Comparison of ENCODE assay signal across 24 mouse cellular contexts in genomic region chr4:22914886-22915285, GRCm38 (mm10).
DNase-seq lines count a peak whose midpoint lies in the region; ATAC-seq lines count a peak whose summit lies in the region.
"Had no signal": no experiment of that assay in that cellular context is flagged by ENCODE, and none has a peak within 500 bp of the region (broad histone marks: within the 10 kb centered on the region; RNA-seq: fewer than 3 reads in every experiment).

No protein-coding gene starts in this region.

- H3K27me3 ChIP-seq in midbrain, embryonic 14.5 days (ENCODE audit: control insufficient read depth, insufficient read depth, low read length): no peaks in the 10 kb centered on the region
- H3K27me3 ChIP-seq in midbrain, embryonic 16.5 days (ENCODE audit: control insufficient read depth, insufficient read depth, low read depth, low read length): no peaks in the 10 kb centered on the region
- H3K27me3 ChIP-seq: heart, embryonic 13.5 days; liver, embryonic 13.5 days; lung, embryonic 15.5 days had no signal

- peak; percentile 3 for DNase-seq in cerebellum, postnatal 14 days
- no peak for DNase-seq in cerebellum, postnatal 4 days (ENCODE audit: low spot score in 2 of 2)
- peak; percentile 16 for DNase-seq in heart, adult 8-10 months (ENCODE audit: low spot score)
- DNase-seq in heart, postnatal 25 days (ENCODE audit: low spot score): no peak
- DNase-seq in midbrain, embryonic 14.5 days: peak; percentile 19
- peak; percentile 13 to 22 for DNase-seq in frontal cortex, postnatal 14 days (ENCODE audit: low spot score in 2 of 2)
- DNase-seq in ovary, postnatal 36 days (ENCODE audit: low spot score): no peak
- DNase-seq: adrenal gland, adult 8-10 months; cerebellum, adult 8-10 months; heart, postnatal 36 days; kidney, adult 18-20 months; layer of hippocampus, adult 9-11 months; liver, embryonic 13.5 days; lung, postnatal 4 days; thymus, adult 18-20 months; thymus, postnatal 36 days had no signal

- peaks cover 11% of the 10 kb centered on the region for H3K9me3 ChIP-seq in midbrain, embryonic 14.5 days (ENCODE audit: control insufficient read depth, low read length)
- H3K9me3 ChIP-seq in midbrain, embryonic 16.5 days (replicated peaks; ENCODE audit: control insufficient read depth, low read length, poor library complexity, severe bottlenecking): peaks cover 4% of the 10 kb centered on the region
- H3K9me3 ChIP-seq: forebrain, embryonic 10.5 days; heart, embryonic 13.5 days; liver, embryonic 13.5 days; lung, embryonic 15.5 days had no signal

- whole genome bisulfite sequencing in midbrain, embryonic 14.5 days: 34% methylated on average over 5 of the region's 5 CpGs
- WGBS in midbrain, embryonic 16.5 days: 39% methylated on average over 5 of the region's 5 CpGs

- H3K4me3 ChIP-seq in midbrain, embryonic 14.5 days (replicated peaks; ENCODE audit: low read depth, low read length): no peak overlapping the region
- no peak overlapping the region for H3K4me3 ChIP-seq in midbrain, embryonic 16.5 days (ENCODE audit: low read depth, low read length)
- H3K4me3 ChIP-seq: forebrain, embryonic 10.5 days; heart, embryonic 13.5 days; liver, embryonic 13.5 days; lung, embryonic 15.5 days had no signal

- no peaks in the 10 kb centered on the region for H3K4me1 ChIP-seq in midbrain, embryonic 14.5 days (ENCODE audit: control insufficient read depth, insufficient read depth, low read length)
- H3K4me1 ChIP-seq in midbrain, embryonic 16.5 days (ENCODE audit: control insufficient read depth, insufficient read depth, low read length): no peaks in the 10 kb centered on the region
- H3K4me1 ChIP-seq: forebrain, embryonic 10.5 days; liver, embryonic 13.5 days; lung, embryonic 15.5 days had no signal

- H3K4me2 ChIP-seq in midbrain, embryonic 14.5 days (ENCODE audit: low read length): no peak overlapping the region
- H3K4me2 ChIP-seq in midbrain, embryonic 16.5 days (ENCODE audit: low read length): no peak overlapping the region
- H3K4me2 ChIP-seq: heart, embryonic 13.5 days; hindbrain, embryonic 14.5 days; liver, embryonic 13.5 days; lung, embryonic 15.5 days had no signal

- no peak overlapping the region for H3K9ac ChIP-seq in midbrain, embryonic 14.5 days (replicated peaks; ENCODE audit: low read length)
- no peak overlapping the region for H3K9ac ChIP-seq in midbrain, embryonic 16.5 days (ENCODE audit: low read depth, low read length)
- H3K9ac ChIP-seq: heart, embryonic 13.5 days; hindbrain, embryonic 14.5 days; liver, embryonic 13.5 days; lung, embryonic 15.5 days had no signal

- ATAC-seq in midbrain, embryonic 14.5 days (ENCODE audit: low FRiP score, low TSS enrichment): no peak
- ATAC-seq in midbrain, embryonic 16.5 days: no peak
- ATAC-seq: activated CD4-positive, CD25-positive, alpha-beta regulatory T cell, adult 4 months; forebrain, embryonic 16.5 days; inflammation-experienced regulatory T-cells, adult 6 months had no signal

- H3K36me3 ChIP-seq in midbrain, embryonic 14.5 days (ENCODE audit: control insufficient read depth, insufficient read depth, low read length): no peaks in the 10 kb centered on the region
- peaks cover 2% of the 10 kb centered on the region; the same call in 1 of the 2 replicates for H3K36me3 ChIP-seq in midbrain, embryonic 16.5 days (ENCODE audit: control insufficient read depth, insufficient read depth, low read length)
- H3K36me3 ChIP-seq: forebrain, embryonic 10.5 days; heart, embryonic 13.5 days; liver, embryonic 13.5 days; lung, embryonic 15.5 days had no signal

- intact Hi-C loops in heart, postnatal 25 days (cut with DNase I): no loop called here

- no peak overlapping the region for H3K27ac ChIP-seq in midbrain, embryonic 14.5 days (replicated peaks; ENCODE audit: low read depth, low read length)
- H3K27ac ChIP-seq in midbrain, embryonic 16.5 days (ENCODE audit: low read length): no peak overlapping the region
- H3K27ac ChIP-seq: forebrain, embryonic 10.5 days; heart, embryonic 13.5 days; hindbrain, embryonic 14.5 days; liver, embryonic 13.5 days; lung, embryonic 15.5 days had no signal

Comparison
In these comparisons a context has a peak if more than half of its experiments do, and no peak if none do; other contexts are left out.
1. DNase-seq: peak in cerebellum, postnatal 14 days (2 of 2), heart, adult 8-10 months (single experiment), midbrain, embryonic 14.5 days (single experiment) and frontal cortex, postnatal 14 days (2 of 2); none in cerebellum, postnatal 4 days (0 of 2), heart, postnatal 25 days (single experiment) and ovary, postnatal 36 days (single experiment).